Mouse (Mus musculus): ENCODE measurements at regions not wholly inside any gene's neighbourhood (a gene's known extent, or its start where the extent isn't known, plus 50 kb on each side); places are given as distances from the start of the nearest gene placed in this dataset.

DNA sequence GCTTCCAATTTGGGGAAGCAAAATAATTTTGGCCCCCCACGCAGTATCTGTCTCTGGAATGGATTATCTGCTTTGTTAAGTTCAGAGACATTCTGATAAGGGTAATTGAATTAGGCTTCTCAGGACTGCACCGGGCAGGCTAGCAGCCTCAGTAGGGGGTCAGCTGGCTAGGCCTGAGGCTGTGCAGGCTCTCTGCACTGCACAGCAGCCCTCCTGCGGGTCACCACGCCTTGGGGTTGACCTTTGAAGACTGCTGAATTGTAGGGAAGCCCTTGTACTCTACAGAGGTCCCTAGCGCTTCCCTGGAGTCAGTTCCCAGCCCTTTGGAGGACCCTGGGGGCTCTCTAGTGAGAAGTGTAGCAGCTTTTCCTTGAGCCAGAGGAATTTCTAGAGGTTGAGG is 78.5 kb upstream of the Six2 start:
- no peak for DNase-seq (ENCODE audit: low spot score)

DNA sequence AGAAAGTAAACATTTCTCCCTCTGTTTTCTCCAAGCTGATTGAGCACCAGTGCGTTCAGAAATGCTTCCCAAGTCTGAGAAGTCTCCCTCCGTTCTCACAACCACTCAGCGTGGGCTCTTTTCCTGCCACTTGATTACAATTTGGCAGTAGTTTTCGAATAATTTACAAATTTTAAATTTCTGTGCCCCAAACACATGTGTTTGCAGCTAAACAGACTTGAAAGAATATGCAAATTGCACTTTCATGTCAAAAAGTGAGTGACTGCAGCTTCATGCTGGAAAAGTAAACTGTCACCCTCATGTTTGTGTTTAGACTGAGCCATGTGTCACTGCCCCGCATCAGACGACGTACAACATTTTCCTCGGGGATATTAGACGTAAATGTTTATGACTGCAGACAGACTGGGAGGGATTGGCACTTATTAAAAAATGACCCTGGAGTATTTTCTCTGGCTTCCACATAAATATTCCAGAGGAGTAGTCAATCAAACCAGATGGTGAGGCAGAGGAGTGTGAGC is 70.6 kb upstream of the Six2 start:
- DNase-seq (ENCODE audit: low spot score) = no peak

DNA sequence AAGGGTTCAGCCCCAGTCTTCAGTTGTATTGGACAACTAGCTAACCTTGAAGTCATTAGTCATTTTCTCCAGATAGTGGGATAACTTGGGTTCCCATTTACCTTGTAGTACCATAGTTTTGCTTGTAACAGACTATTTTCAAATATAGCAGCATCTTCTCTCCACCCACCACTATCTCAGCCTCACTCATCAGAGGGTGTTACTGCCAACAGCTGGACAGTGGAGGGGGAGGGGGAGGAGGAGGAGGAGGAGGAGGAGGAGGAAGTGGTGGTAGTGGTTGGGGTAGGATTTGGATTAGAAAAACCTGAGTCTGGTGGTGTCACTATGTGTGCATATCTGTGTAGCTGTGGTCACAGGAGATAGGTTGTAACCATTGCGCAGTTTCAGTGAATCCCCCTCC is 69.6 kb upstream of the Six2 start:
- no peak for DNase-seq (ENCODE audit: low spot score)

DNA sequence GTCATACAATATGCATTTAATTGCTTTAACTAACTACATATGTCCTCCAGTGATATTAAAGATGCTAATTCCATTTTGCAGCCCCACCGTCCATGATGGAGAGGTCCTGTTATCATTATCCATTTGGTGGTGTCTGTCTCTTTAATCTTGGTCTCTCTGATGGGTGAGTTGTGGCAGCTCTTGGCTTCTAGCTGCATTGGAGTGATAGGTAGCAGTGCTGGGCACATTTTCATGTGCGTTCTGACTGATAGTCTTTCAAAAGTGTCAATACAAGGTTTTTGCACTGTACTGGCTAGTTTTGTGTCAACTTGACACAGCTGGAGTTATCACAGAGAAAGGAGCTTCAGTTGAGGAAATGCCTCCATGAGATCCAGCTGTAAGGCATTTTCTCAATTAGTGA is 67.5 kb upstream of the Six2 start:
- DNase-seq (ENCODE audit: low spot score) = no peak

DNA sequence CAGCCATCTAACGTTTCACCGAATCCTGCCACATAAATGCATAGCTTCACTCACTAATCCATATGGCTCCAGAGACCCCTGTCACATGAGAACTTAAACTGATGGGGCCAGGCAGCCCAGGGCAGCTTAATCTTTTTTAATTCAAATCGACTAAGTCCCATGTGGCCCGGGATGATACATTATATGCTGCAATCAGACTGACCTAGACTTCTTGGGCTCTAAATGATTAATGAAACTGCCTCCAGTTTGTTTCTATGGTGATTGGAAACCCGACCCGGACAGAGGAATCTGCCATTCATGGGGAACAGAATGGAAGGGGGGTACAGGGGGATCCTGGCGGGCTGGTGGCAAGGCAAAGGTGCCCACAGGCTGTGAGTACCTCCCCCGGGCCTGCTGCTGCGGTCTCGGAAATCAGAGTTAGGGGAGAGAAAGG is 60.6 kb upstream of the Six2 start:
- DNase-seq (ENCODE audit: low spot score) = no peak

DNA sequence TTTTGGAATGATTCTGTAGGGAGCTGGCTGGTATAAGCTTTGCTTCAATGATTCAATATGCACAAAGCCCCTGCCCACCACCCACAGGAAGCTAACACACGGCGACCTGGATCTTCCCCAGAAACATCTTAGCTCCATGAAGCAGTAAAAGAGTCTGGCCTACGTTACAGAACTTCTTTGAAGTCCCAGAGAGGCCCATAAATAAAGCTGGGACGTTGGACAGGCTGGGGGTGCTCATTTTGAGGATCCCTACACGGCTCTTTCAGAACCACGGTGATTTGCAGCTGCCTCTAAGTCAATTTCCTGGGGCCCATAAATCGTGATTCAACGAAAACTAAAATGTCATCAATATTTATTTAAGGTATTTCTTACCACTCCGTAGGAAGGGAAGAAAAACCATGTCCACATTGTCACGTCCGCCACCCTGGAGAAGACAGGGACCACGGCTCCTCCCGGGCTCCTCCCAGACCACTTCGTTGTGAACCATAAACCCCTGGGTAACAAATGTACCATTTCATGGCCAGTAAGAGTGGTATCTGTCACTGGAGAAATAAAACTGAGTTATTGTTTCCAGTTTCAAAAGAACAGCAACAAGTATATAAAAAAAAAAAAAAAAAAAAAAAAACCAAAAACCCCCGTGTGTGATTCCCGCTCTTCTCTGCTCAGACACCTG is 60.0 kb upstream of the Six2 start:
- DNase-seq (ENCODE audit: low spot score) = no peak

All from ovary, postnatal 36 days (tissue).